Mouse (Mus musculus) large intestine, adult 2 months (tissue): Measurements from ENCODE around the gene Kctd20. TPM values are rescaled to one million over a fixed set of nuclear protein-coding genes. Genes with fewer than 3 reads are reported as not detected.
"Not testable (repeated sequence)": the region's sequence is repeated elsewhere in the genome, so short reads cannot be mapped to it uniquely, and the experiment has no call there.

Experiments used
- DNase-seq: peaks from one replicate; pipeline ENCODE4 v3.0.0-alpha.2; 2012; ENCODE audit warnings: low read depth, low spot score
- WGBS: fragments of 180-500 bp; shearing (Covaris S2); methylation state at CpG from one replicate; pipeline ENCODE4 v1.1.7; 2018; 5-methylcytosine and 5-hydroxymethylcytosine counted together
- polyA plus RNA-seq: library from polyadenylated mRNA; depleted of rRNA; stranded (reverse); fragments of >200 nt; gene quantifications from 2 replicates; pipeline ENCODE4 v1.2.3, GENCODE M21; 2012

The Kctd20 gene
- polyA plus RNA-seq, 1 experiment: 17.6 TPM

- 77% methylated on average over 11 of the region's 11 CpGs for WGBS
- no peak for DNase-seq
Measured at GRCm38 (mm10) chr17:28967021-28967610, 15.4 kb downstream of the Kctd20 start.

DNA sequence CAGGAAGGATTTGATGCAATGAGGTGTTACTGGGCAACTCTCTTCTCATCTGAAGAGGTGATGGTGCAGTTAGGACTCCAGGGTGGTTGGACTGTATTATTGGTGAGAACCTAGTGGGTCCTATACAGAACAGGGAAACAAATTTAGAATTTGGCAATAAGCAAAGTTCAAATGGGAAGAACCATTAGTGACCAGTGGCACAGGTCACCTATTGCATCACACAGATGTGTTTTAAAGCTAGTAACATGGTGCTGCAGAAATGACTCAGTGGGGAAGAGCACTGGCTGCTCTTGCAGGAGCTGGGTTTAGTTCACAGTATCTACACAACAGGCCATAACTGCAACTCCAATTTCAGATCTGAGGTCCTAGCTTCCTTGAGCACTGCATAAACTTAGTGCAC, 18.4 kb downstream of the Kctd20 start:
- no peak for DNase-seq

DNA sequence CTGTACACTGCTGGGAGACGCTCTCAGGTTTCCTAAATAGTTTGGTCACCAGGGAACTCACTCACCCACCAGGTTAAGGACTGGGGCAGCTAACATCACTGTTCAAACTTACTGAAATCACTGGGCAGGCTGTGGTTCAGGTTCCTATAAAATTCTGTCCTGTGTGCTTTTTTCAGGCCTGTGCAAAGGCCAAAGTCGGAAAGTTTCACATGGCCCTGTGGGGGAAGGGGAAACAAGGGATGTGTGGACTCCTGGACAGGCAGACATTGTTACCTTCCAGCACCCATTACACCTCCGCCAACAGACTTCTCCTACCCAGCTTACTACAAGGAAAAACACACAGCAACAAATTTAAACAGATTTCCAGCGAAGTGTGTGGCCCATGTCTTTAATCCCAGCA, 27.3 kb downstream of the Kctd20 start:
- DNase-seq: no peak
- WGBS: 93% methylated on average over 4 of the region's 4 CpGs

DNA sequence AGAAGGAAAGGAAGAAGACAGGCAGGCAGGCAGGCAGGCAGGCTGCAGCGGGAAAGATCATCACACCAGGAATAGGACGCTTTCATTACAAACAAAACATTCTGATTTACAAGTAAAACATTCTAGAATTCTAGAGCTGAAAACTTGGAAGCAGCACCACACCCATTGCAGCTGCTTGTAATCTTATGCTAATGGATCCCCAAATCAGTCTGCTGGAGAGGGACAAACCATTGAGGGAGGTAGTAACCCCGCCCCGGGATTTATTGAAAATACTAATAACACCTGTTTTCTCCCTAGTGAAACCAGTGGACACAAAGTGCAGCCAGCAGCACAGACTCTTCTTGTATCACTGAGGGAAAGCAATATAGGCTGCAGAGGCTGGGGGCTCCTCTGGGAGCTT, 29.3 kb downstream of the Kctd20 start:
- DNase-seq: no peak
- WGBS: 60% methylated on average over 4 of the region's 4 CpGs

DNA sequence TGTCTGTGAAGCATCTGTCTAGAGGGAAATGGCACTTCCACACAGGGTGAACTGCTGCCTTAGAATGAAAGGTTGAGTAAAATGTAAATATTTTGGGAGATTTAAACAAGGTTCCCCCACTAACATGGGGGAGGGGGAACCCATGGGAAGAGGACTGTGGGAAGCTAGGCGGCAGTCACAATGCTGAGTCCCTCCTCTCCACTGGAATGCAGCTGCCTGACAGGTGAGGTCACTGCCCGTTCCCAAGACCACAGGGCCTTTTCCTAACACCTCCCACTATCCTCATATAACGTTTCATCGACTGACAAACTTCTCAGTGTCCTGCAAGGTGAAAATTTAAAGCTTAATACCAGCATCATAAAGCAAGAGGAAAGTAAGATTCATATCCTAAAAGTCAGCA, 30.8 kb downstream of the Kctd20 start:
- WGBS: 35% methylated on average over 4 of the region's 4 CpGs
- DNase-seq: no peak

GRCm38 (mm10) chr17:28984724-28985420, 33.1 kb downstream of the Kctd20 start:
- no peak for DNase-seq
- 79% methylated on average over 1 of the region's 1 CpGs for WGBS

GRCm38 (mm10) chr17:28986833-28987232, 35.1 kb downstream of the Kctd20 start:
- no peak for DNase-seq

DNA sequence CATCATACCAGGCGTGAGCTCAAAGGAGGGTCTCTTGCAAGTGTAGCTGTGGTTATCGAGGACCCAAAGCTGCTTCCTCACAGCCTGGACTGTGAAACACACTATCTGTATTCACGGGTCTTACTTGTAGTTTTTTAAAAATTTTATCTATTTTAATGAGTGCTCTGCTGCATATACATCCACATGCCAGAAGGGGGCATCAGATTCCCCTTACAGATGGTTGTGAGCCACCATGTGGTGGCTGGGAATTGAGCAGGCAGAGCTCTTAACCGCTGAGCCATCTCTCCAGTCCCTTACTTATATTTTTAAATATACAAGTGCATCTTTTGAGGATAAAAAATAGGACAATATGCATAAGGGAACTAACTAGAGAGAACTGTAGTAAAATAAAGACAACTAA, 36.0 kb downstream of the Kctd20 start:
- no peak for DNase-seq
- WGBS: 62% methylated on average over 4 of the region's 4 CpGs

GRCm38 (mm10) chr17:28988291-28988690, 36.5 kb downstream of the Kctd20 start:
- 72% methylated on average over 4 of the region's 4 CpGs for WGBS
- DNase-seq: no peak

DNA sequence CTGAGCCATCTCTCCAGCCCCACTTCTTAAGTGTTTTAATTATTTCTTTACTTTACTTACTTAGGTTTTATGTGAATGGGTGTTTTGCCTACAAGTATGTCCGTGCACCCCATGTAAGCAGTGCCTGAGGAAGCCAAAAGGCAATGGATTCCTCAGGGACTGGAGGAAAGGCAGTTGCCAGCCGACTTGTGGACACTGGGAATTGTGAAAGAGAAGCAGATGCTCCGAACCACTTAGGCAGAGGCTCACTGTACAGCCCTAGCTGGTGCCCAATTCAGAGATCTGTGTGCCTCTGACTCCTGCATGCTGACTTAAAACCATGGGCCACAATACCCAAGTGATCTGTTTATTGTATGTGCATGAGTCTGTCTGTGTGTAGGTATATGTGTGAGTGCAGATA, 37.2 kb downstream of the Kctd20 start:
- DNase-seq: no peak
- 81% methylated on average over 3 of the region's 3 CpGs for WGBS

DNA sequence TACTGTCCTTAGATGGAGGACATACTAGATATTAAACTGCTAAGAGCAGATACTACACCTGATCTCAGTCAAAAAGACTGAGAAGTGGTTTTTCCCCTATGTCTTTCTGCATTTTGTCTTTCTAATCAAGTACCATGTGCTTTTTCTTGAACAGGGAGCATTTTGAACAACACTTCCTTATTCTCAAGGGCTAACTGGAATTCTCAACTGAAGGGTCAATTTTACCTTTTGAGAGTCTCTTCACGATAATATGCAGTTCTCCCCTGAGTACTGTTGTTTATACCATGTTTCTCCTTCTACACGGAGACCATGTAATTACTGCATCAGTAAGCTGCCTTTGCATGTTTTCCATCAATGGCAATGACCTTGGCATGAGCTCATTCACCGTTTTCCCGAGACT, 38.3 kb downstream of the Kctd20 start:
- DNase-seq: no peak
- 66% methylated on average over 4 of the region's 4 CpGs for WGBS

- WGBS: 83% methylated on average over 9 of the region's 9 CpGs
- no peak for DNase-seq
Measured at GRCm38 (mm10) chr17:28991286-28991685, 39.5 kb downstream of the Kctd20 start.

DNA sequence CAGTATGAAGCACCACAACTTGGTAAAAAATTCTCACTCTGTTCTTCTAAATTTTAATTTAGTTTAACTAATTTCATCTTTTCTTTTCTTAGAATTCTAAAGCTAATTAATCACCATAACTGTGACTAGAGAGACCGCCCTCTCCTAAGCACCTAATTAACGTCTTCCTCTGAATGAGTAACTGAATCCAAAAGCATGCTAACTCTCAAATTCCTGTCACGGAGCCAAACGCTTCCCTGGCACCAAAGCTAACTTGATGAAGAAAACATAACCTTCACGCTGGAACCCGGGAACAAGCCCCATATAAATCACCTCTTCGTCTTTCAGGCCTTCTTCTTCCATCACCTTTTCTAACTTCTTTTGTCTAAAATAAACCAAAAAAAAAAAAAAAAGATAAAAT, 40.4 kb downstream of the Kctd20 start:
- DNase-seq: no peak
- 67% methylated on average over 7 of the region's 7 CpGs for WGBS

DNA sequence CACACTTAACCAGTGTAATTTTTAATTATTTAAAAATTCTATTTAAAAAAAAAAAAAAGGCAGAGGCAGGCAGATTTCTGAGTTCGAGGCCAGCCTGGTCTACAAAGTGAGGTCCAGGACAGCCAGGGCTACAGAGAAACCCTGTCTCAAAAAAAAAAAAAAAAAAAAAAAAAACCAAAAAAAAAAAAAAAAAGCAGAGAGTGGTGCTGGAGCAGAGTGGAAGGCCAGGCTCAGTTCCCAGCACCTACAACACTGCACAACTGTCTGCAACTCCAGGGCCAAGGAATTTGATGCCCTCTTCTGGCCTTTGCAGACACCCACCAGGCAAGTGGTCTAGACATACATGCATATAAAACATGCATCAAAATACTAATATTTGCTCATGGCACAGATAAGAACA, 41.3 kb downstream of the Kctd20 start:
- WGBS: 95% methylated on average over 1 of the region's 1 CpGs
- not testable (repeated sequence) for DNase-seq

DNA sequence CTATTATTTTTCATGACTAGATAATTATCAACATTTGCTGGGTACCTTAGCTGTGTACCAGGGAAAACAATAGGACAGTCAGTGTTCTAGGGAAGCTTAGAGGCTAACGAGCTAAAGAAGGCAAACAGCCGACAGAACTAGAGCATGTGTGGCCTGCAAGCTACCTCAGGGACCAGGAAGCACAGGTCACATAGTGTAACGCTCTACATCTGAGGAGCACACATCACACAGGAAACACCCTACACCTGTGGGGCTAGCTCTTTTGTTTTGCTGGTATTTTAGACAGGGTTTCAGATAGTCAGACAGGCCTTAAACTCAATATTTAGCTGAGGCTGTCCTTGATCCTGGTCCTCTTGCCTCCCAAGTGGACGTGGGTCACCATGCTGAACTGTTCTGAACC, 42.9 kb downstream of the Kctd20 start:
- no peak for DNase-seq
- WGBS: 89% methylated on average over 4 of the region's 4 CpGs

- DNase-seq: no peak
- 74% methylated on average over 6 of the region's 6 CpGs for WGBS
Measured at GRCm38 (mm10) chr17:29000465-29000864, 48.7 kb downstream of the Kctd20 start.

DNA sequence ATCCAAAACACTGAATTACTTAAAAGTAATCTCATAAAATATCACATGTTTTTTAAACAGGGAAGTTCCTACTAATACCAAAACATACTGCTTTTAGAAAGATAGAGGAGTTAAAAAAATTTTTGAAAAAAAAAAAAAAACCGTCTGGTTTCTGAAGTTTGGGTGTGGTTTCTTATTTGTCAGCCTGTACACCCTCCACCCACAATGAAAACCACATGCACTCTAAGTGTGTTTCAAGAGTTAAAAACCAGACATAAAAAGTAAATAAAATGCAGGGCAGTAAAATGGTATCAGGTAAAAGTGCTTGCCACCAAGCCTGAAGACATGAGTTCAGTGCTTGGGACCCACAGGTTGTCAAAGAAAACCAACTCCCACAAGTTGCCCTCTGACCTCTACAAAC, 52.0 kb downstream of the Kctd20 start:
- no peak for DNase-seq
- WGBS: 30% methylated on average over 1 of the region's 1 CpGs

DNA sequence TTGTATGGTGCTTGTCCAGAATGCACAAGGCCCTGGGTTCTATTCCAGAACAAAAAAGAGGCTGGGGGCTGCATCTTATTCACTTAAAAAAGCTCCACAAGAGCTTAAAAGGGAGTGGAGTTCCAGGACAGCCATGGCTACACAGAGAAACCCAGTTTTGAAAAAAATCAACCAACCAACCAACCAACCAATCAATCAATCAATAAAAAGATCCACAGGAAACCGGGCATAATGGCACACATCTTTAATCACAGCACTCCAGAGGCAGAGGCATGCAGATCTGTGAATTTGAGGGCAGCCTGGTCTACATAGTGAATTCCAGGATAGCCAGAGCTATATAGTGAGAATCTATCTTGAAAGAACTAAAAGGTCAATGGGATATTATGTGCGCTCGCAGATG, 53.3 kb downstream of the Kctd20 start:
- DNase-seq: no peak
- 91% methylated on average over 3 of the region's 3 CpGs for WGBS

- under 1% methylated on average over 7 of the region's 7 CpGs for WGBS
- DNase-seq: no peak
Measured at GRCm38 (mm10) chr17:29006812-29007211, 55.1 kb downstream of the Kctd20 start.

DNA sequence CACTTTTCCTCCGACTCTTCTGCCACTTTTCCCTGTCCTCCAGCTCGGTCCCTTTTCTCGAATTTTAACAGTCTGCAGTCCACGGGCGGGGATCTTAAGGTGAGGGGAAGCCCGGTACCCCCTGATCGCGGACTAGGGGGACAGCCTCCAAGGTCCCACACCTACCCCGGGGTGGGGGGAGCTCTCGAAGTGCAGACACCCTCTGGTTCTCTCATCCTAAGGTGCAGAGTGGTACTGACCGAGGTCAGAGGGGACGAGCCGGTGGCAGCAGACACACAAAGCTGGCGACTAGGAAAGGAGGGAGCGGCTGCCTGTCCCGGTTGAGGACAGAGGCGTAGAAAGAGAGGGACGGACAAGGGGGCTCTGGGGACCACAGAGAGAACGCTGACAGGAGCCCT, 55.5 kb downstream of the Kctd20 start:
- WGBS: under 1% methylated on average over 19 of the region's 19 CpGs
- no peak for DNase-seq

GRCm38 (mm10) chr17:29007641-29008325, 56.0 kb downstream of the Kctd20 start, which contains the start of gene Stk38:
Gene Stk38, minus strand, starts transcription at chr17:29007995.
- no peak for DNase-seq
- WGBS: under 1% methylated on average over 65 of the region's 65 CpGs
